Mouse (Mus musculus) limb, embryonic 12.5 days (tissue): ENCODE data around the gene Fgfr2. TPM values are rescaled to one million over a fixed set of nuclear protein-coding genes. Genes with fewer than 3 reads are reported as not detected.
A peak's percentile ranks its signal among the peaks of the same experiment; 100 is the strongest.

ENCODE experiments used
- ATAC-seq: fragments of 200-750 bp; cut with Nextera tagmentation; 2 replicates; pipeline ENCODE4 v1.8.0; 2017; ENCODE audit warnings: low read depth, moderate TSS enrichment; ENCODE audit not compliant: insufficient number of reproducible peaks, insufficient read depth, low FRiP score, low TSS enrichment
- H3K27ac ChIP-seq: fragments of 300-500 bp; sonication (generic); 2 replicates; pipeline ENCODE4 v1.5.1; 2016; ENCODE audit warnings: mild to moderate bottlenecking, moderate library complexity
- H3K27me3 ChIP-seq: fragments of 300-500 bp; sonication (generic); 2 replicates; pipeline ENCODE4 v1.6.1; 2016; ENCODE audit warnings: mild to moderate bottlenecking, moderate library complexity
- H3K36me3 ChIP-seq: fragments of 300-500 bp; sonication (generic); 2 replicates; pipeline ENCODE4 v1.6.1; 2016; ENCODE audit warnings: mild to moderate bottlenecking, moderate library complexity
- H3K4me1 ChIP-seq: fragments of 300-500 bp; sonication (generic); replicated peaks from 2 replicates; pipeline ENCODE4 v1.6.1; 2016
- H3K4me2 ChIP-seq: fragments of 300-500 bp; sonication (generic); 2 replicates; pipeline ENCODE4 v1.6.1; 2016; ENCODE audit warnings: mild to moderate bottlenecking, moderate library complexity
- H3K4me3 ChIP-seq: fragments of 300-500 bp; sonication (generic); replicated peaks from 2 replicates; pipeline ENCODE4 v1.5.1; 2016; ENCODE audit warnings: mild to moderate bottlenecking
- H3K9ac ChIP-seq: fragments of 300-500 bp; sonication (generic); replicated peaks from 2 replicates; pipeline ENCODE4 v1.6.1; 2016; ENCODE audit warnings: mild to moderate bottlenecking, moderate library complexity
- H3K9me3 ChIP-seq: fragments of 300-500 bp; sonication (generic); 2 replicates; pipeline ENCODE4 v1.6.1; 2016; ENCODE audit warnings: mild to moderate bottlenecking, moderate library complexity
- WGBS: fragments of 180-500 bp; shearing (Covaris S2); methylation state at CpG from one replicate; pipeline ENCODE4 v1.1.7; 2016; 5-methylcytosine and 5-hydroxymethylcytosine counted together
- polyA plus RNA-seq: library from polyadenylated mRNA; unstranded; fragments of >200 nt; fragmentation: Nextera tagmentation; extraction: Ambion mirVana; gene quantifications from 2 replicates; pipeline ENCODE4 v1.2.1, GENCODE M21; 2016

The Fgfr2 gene
- polyA plus RNA-seq, 1 experiment from 2014 or later = 112 TPM

DNA sequence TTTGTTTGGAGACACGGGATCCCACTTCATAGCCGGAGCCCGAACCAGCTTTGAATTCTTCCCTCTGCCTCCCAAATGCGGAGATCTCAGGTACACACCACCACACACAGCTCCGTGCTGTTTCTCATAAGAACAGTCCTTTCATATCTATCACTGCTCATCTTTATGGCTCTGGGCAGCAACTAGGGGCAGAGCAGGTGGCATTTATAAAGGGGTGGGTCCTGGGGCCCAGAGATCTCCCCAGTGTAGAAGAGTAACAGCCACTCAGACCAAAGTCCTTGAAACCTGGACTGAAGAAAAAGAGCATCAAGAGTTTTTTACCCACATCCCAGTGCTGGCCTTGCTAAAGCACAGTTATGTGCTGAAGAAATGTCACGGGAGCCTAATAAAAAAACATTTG, 542.6 kb downstream of the Fgfr2 start:
- WGBS = 70% methylated on average over 6 of the region's 6 CpGs
- Histone ChIP-seq H3K27ac (no peak overlapping the region), H3K4me1 (peaks cover 5% of the 10 kb centered on the region)

DNA sequence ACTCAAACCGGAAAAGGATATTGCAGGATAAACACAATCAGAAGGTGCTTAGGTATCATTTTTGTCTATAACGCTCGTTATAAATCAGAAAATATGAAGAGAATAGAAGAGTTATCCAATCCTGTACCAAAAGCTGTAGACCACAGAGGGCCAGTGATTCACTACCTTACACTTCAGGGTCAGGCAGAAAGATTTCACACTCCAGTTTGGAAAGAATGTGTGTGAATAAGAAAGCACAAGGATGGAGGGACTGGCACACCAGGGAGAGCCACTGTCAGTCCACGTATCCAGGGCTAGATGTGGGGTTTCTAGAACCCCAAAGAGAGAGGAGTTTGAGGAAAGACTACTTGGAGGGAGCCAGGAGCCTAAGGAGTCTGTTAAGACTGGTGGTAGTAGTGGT, 546.3 kb downstream of the Fgfr2 start:
- ATAC-seq = no peak
- WGBS = 62% methylated on average over 4 of the region's 4 CpGs
- H3K4me1 ChIP-seq = peaks cover 22% of the 10 kb centered on the region
- no peaks in the 10 kb centered on the region for H3K27me3 ChIP-seq
- H3K4me2 ChIP-seq = peak overlapping the region; percentile 69
- H3K9me3 ChIP-seq = peaks cover 3% of the 10 kb centered on the region; the same call in 1 of the 2 replicates
- H3K36me3 ChIP-seq = no peaks in the 10 kb centered on the region
- no peak overlapping the region for H3K27ac ChIP-seq
- H3K9ac ChIP-seq = no peak overlapping the region; the same call in 1 of the 2 replicates
- H3K4me3 ChIP-seq = no peak overlapping the region

More for the DNA sequence above, 542.6 kb downstream of the Fgfr2 start:
- Histone ChIP-seq H3K4me3 (no peak overlapping the region), H3K9ac (no peak overlapping the region), H3K27me3 (no peaks in the 10 kb centered on the region), H3K36me3 (no peaks in the 10 kb centered on the region), H3K9me3 (peaks cover 3% of the 10 kb centered on the region; the same call in 1 of the 2 replicates), H3K4me2 (no peak overlapping the region)
- ATAC-seq = no peak

DNA sequence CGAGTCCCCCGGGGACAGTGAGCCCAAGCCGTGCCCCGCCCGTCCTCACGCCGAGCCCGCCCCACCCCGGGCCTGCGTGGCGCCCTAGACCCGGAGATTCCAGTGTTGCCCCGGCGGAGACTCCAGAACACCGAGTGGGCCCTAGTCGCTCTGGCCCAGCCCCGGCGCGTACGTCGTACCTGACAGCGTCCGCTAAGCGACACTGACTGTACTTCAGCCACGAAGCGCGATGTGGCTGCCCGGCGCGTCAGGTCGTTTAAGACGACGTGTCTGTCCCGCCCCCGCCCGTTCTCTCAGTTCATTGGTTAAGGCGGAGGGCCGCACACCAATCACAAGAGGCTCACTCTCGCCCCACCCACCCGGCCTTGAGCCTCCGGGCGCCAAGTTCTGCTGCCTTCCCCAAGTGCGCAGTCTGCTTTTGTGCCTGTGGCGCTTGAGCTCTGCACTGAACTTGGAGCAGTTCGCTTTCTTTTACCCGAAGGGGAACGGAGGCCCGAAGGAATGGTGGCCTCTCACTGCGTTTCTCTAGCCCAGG, 547.0 kb downstream of the Fgfr2 start, which contains the start of gene Oat:
TSS of gene Oat (minus strand) at position 283 of the 535 bp plus-strand sequence.
- peak within 1 kb of the TSS; percentile 69 for H3K4me2 ChIP-seq
- under 1% methylated on average over 49 of the region's 49 CpGs for WGBS
- H3K4me1 ChIP-seq = peaks cover 26% of the 10 kb centered on the region
- peak; percentile 91 for ATAC-seq
- H3K36me3 ChIP-seq = no peaks in the 10 kb centered on the region
- H3K27ac ChIP-seq = peak within 1 kb of the TSS; percentile 95
- no peaks in the 10 kb centered on the region for H3K27me3 ChIP-seq
- peaks cover 3% of the 10 kb centered on the region; the same call in 1 of the 2 replicates for H3K9me3 ChIP-seq
- peak within 1 kb of the TSS; percentile 73 for H3K4me3 ChIP-seq
- H3K9ac ChIP-seq = peak within 1 kb of the TSS; percentile 85

DNA sequence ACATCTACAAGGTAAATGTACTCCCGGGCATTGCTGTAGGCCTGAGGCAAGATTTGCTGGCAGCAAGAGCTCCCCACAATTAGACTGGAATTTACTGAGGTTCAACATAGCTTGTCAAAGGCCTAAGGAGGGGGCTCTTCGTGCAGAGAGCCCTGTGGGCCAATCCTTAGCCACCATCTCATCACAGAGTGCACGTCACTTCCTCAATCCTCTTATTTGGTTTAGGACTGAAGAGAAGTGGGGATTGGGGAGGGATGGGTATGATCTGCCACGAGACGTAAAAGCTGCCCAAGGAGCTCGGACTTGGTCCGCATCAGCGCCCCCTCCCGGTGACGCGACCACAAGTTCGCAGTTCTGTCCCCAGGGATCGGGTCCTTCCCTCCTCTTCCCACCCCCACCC, 547.5 kb downstream of the Fgfr2 start:
- Histone ChIP-seq H3K9me3 (peaks cover 3% of the 10 kb centered on the region; the same call in 1 of the 2 replicates), H3K4me3 (peak overlapping the region; percentile 73), H3K9ac (peak overlapping the region; percentile 85), H3K27me3 (no peaks in the 10 kb centered on the region), H3K36me3 (no peaks in the 10 kb centered on the region), H3K4me1 (peaks cover 26% of the 10 kb centered on the region), H3K4me2 (peak overlapping the region; percentile 69), H3K27ac (peak overlapping the region; percentile 95)
- 0% methylated on average over 13 of the region's 13 CpGs for WGBS
- peak; percentile 66; the same call in 1 of the 2 replicates for ATAC-seq

DNA sequence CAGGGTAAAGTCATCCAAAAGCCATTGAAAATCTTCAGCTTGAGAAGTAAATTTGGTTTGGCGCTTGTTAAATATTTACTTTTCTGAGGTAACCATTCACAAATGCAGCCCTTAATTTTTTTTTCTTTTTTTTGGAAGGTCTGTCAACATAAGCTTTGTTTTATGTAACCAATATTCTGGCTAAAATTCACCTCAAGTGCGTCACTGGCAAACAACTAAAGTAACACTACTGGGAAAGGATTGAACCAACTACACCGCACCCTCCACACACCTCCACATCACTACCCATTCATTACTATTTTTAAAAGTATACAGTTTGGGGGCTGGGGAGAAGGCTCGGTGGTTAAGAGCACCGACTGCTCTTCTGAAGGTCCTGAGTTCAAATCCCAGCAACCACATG, 548.5 kb downstream of the Fgfr2 start:
- Histone ChIP-seq H3K4me3 (no peak overlapping the region), H3K36me3 (peaks cover 5% of the 10 kb centered on the region; the same call in 1 of the 2 replicates), H3K4me2 (peak overlapping the region; percentile 69; the same call in 1 of the 2 replicates), H3K4me1 (peaks cover 26% of the 10 kb centered on the region), H3K9me3 (peaks cover 3% of the 10 kb centered on the region; the same call in 1 of the 2 replicates), H3K9ac (no peak overlapping the region), H3K27me3 (no peaks in the 10 kb centered on the region), H3K27ac (no peak overlapping the region)
- 92% methylated on average over 5 of the region's 5 CpGs for WGBS
- no peak for ATAC-seq

DNA sequence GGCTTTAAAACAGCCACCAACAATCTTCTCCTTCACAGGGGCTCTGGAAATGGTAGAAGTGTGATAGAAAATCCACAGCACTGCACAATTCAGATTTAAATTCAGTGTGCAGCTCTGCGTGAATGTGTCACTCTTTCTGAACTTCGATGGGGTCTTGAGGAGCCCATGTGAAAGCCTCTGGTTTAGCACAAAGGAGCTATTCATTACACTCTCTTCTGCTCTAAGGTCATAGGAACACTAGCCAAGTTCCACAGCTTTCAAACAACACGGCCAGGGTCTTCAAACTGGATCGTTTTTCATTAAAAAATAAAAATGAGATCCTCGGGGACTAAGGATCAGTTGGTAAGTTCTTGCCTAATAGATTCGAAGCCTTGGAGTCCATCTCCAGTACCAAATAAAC, 549.9 kb downstream of the Fgfr2 start:
- no peak overlapping the region for H3K9ac ChIP-seq
- H3K36me3 ChIP-seq = peaks cover 20% of the 10 kb centered on the region
- H3K27ac ChIP-seq = peak overlapping the region; percentile 70
- no peaks in the 10 kb centered on the region for H3K27me3 ChIP-seq
- no peak for ATAC-seq
- no peak overlapping the region for H3K4me2 ChIP-seq
- peaks cover 26% of the 10 kb centered on the region for H3K4me1 ChIP-seq
- no peaks in the 10 kb centered on the region for H3K9me3 ChIP-seq
- no peak overlapping the region for H3K4me3 ChIP-seq
- WGBS = 67% methylated on average over 6 of the region's 6 CpGs

DNA sequence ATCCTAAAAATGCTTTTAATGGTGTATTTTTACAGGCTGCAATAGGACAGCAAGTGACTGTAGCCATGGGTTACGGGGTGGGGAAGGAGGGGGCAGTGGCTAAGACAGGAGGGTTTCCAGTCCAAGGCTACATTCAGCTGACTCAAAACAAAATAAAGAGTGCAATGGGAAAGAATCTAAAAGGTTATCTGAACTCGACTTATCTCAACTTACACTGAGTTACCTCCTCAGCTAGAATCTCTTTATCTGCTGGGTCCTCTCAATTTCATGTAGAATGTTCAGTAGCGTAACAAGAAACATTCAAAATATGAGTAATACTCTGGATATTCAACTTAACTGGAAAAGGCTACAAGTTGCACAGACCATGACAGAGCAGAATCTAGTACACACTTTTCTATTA, 550.4 kb downstream of the Fgfr2 start:
- Histone ChIP-seq H3K4me3 (no peak overlapping the region), H3K9me3 (no peaks in the 10 kb centered on the region), H3K27ac (peak overlapping the region; percentile 70), H3K9ac (no peak overlapping the region), H3K27me3 (no peaks in the 10 kb centered on the region), H3K4me2 (no peak overlapping the region), H3K4me1 (peaks cover 26% of the 10 kb centered on the region), H3K36me3 (peaks cover 24% of the 10 kb centered on the region)
- WGBS = 81% methylated on average over 3 of the region's 3 CpGs
- no peak for ATAC-seq

DNA sequence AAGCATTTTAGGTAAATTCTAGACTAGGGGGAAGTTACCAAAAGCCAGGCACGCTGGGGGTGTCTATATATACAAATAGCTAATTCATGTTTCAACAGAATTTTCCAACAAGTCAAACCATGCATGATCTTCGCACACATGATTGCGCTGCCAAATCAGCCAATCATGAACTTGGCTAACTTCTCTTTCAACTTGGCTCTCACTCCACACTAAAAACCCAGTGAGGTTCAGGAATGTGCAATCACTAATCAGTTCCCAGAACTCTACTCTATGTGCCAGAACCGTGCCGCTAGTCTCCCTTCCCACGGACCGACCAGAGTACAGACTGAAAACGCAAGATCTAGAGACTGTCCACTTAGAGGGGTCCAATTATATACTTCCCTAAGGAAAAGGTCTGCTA, 551.7 kb downstream of the Fgfr2 start:
- Histone ChIP-seq H3K4me2 (no peak overlapping the region), H3K9ac (no peak overlapping the region), H3K36me3 (peaks cover 31% of the 10 kb centered on the region), H3K4me3 (no peak overlapping the region), H3K4me1 (peaks cover 24% of the 10 kb centered on the region), H3K9me3 (no peaks in the 10 kb centered on the region), H3K27ac (0 out of 2 replicates have a peak overlapping the region, but pooled peaks have one; percentile 41), H3K27me3 (no peaks in the 10 kb centered on the region)
- no peak for ATAC-seq
- WGBS = 88% methylated on average over 8 of the region's 8 CpGs

DNA sequence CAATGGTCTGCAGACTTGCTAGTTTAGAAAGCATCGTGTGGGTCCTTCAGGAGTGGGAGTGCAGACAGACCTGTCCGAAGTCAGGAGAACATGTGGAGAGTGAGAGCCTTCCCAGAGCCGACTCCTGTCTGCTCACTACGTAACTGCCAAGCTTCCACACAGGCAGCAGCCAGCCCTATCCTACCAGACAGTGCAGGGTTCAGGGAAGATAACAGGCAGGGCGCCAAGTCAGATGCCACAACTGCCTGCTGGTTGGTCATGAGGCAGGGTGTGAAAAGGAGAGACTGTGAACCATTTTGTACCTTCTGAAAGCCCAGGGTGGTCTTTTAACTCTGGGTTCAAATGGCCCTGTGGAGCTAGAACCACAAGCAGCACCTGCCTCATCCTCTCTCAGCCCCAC, 553.1 kb downstream of the Fgfr2 start:
- H3K4me3 ChIP-seq = no peak overlapping the region
- H3K27me3 ChIP-seq = no peaks in the 10 kb centered on the region
- peaks cover 37% of the 10 kb centered on the region for H3K36me3 ChIP-seq
- H3K9ac ChIP-seq = no peak overlapping the region
- H3K4me1 ChIP-seq = peaks cover 17% of the 10 kb centered on the region
- ATAC-seq = no peak
- H3K4me2 ChIP-seq = no peak overlapping the region
- 87% methylated on average over 5 of the region's 5 CpGs for WGBS
- no peak overlapping the region for H3K27ac ChIP-seq
- no peaks in the 10 kb centered on the region for H3K9me3 ChIP-seq

DNA sequence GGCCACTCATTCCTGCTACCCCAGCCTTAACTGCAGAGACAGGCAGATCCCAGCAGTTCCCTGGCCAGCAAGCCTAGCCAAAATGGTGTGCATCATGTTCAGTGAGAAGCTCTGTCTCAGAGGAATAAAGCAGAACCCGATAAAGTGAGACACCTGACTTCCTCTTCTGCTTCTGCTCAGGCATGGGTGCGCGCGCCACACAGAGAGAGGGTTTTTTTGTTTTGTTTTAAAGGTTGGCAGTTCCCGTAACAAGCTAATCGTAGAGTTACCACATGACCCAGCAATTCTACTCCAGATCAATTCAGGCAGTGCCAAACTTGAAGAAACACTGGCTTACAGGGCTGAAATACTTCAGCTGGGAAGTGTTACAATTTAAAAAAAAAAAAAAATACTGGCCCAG, 554.3 kb downstream of the Fgfr2 start:
- Histone ChIP-seq H3K27me3 (no peaks in the 10 kb centered on the region), H3K9me3 (no peaks in the 10 kb centered on the region), H3K9ac (no peak overlapping the region), H3K4me2 (no peak overlapping the region), H3K4me1 (peaks cover 14% of the 10 kb centered on the region), H3K27ac (no peak overlapping the region), H3K4me3 (no peak overlapping the region), H3K36me3 (peaks cover 48% of the 10 kb centered on the region)
- 97% methylated on average over 6 of the region's 6 CpGs for WGBS
- no peak for ATAC-seq

DNA sequence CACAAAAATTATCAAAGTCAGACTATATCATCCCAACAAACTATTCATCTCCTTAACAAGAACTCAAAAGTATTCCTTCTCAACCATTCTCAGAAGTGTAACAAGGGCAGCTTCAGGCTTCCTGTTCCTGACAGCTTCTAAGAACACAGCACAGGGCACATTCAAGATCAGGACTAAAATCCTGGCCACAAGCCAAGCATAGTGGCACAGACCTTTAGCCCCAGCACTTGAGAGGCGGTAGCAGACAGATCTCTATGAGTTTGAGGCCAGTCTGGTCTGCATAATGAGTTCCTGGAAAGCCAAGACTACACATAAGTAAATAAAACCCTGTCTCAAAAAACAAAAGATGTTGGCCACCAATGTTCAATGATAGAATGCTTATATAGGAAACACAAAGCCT, 557.3 kb downstream of the Fgfr2 start:
- Histone ChIP-seq H3K4me2 (no peak overlapping the region), H3K9me3 (no peaks in the 10 kb centered on the region), H3K9ac (no peak overlapping the region), H3K36me3 (peaks cover 78% of the 10 kb centered on the region), H3K4me3 (no peak overlapping the region), H3K27me3 (no peaks in the 10 kb centered on the region), H3K27ac (no peak overlapping the region), H3K4me1 (no peaks in the 10 kb centered on the region)
- no peak for ATAC-seq
- 55% methylated on average over 1 of the region's 1 CpGs for WGBS
